Mouse (Mus musculus): ENCODE data around the gene Lias. TPM values are rescaled to one million over a fixed set of nuclear protein-coding genes. Genes with fewer than 3 reads are reported as not detected.
A peak's percentile ranks its signal among the peaks of the same experiment; 100 is the strongest.

Gene Lias
- polyA plus RNA-seq (2015; fragmentation: Nextera tagmentation; extraction: Ambion mirVana): 69.5 and 74.3 TPM in 2 replicates

DNA sequence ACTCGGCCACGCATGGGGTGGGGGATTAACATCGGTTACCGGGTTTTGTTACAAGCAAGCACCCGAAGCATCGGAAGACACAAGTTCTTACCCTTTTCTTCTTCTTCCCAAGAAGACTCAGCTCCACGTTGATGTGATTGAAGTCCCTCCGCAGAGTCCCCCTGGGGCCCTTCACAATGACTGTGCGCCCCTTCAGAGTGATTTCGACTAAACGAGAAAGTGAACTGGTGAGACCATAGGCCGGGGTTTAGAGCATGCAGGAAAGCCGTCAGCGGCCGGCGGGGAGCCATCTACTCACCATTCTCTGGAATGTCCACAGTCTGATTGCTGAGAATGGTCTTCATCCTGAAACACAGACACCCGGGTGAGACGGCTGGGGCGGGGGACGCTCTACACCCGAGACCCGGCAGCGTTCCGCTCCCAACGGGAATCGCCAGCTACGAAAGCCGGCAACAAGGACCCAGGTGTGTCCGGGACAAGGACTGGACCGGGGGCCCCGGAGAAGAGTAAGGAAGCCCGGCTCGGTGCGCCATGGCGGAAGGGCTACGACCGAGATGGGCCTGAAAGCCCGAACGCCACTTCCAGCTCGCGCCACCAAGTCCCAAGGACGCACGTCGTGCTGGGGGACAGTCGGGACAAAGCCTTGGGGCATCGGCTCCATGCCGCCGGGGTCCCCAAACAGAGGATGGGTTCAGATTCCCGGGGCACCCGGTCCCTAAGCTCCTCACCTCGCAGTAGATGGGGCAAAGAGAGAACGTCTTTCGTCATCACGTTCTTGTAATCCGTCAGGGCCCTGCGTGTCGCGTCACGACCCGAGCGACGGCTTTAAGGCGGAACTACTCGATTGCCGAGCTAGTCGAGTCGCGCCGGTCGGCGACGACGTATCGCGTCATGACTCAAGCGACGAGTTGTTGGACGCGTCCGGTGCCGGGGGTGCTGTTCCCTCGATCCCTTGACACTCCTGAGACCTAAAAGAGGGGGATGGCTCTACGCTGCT lies at the start of gene Lias, which contains the start of gene Rpl9:
TSS of gene Lias (plus strand) at position 850 of the 997 bp plus-strand sequence.
TSS of gene Rpl9 (minus strand) at position 797 of the 997 bp plus-strand sequence.
- peak; percentile 98 for DNase-seq (ENCODE audit: low spot score)

DNA sequence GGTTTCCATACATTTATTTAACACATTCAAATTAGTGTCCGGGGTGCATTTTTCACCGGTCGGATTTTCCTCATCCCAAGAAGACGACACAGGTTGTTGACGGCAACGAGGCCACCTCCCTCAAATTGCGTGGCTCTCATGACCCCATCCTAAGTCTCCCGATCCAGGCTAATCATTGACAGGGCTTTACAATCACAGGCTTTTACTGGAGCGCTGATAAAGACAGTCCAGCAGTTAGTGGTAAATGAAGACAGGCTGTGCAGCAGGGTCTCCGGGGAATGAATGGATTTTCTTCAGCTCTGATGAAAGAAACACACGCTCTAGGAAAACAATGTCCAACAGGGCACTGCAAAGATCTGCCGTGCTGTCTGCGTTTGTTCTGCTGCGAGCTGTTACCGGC lies 43.1 kb upstream of the Lias start, which contains the start of gene Klb:
TSS of gene Klb (plus strand) at position 147 of the 400 bp plus-strand sequence.
- DNase-seq (ENCODE audit: low spot score): no peak

DNA sequence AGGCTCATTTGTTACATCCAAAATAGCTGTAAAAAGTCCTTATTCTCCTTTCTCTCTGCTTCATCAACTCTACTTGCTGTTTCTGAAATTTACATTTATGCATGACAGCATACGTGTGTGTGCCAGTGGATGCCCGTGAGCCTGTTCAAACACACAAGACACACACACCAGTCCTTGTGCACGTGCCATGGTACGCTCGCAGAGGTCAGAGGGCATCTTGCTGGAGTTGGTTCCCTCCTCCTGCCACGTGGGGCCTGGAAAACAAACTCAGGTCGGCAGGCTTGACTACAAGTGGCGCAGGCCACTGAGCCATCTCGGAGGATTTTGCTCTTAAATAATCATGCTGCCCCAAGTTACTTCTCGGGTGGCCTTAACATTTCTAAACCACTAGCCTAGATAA lies 40.8 kb upstream of the Lias start:
- DNase-seq (ENCODE audit: low spot score): no peak

DNA sequence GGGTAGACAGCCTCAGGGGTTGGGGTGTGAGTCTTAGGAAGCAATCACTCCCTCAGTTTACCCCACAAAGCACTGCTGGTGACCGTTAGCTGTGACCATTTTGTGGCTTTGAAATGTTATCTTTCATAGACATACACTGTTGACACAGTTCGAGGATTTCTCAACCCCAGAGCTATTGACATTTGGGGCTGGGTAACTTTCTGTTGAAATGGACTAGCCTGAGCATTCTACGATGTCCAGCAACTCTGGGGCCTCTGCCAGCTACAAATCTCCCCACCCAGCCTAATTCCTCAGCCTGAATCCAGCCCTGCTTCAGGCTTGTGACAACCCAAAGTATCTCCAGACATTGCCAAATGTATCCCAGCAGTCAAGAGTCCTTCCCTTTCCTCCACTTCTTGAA lies 37.2 kb upstream of the Lias start:
- no peak for DNase-seq (ENCODE audit: low spot score)

DNA sequence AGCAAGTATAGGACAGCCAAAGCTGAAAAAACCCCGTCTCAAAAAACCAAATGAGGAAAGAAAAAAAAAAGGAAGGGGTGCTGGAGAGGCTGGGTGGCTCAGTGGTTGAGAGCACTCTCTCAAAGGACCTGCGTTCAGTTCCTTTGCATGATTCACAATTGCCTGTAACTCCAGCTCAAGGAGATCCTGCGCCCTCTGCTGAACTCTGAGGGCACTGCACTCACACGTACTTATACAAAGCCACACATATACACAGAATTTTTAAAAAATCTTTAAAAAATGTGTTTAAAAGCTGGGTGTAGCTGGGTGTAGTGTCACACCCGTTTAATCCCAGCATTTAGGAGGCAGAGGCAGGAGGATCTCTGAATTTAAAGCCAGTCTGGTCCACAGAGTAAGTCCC lies 36.3 kb upstream of the Lias start:
- DNase-seq (ENCODE audit: low spot score): no peak

DNA sequence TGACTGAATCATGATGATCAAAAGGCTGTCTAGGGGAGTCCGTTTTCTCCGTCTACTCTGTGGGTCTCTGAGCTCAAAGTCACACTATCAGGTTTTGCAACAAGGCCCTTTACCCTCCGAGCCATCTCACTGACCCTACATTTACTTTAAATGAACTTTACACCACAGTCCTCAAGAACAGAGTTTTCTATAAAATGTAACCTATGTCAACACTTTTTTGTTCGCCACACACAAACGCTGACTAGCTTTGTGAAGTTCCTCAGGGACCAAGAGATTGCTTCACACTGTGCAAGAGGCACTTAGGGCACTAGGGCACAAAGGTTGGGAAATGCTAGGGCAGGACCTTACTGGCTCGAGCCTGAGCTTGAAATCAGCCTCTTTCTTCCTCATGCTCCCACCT lies 34.4 kb upstream of the Lias start:
- DNase-seq (ENCODE audit: low spot score): no peak

DNA sequence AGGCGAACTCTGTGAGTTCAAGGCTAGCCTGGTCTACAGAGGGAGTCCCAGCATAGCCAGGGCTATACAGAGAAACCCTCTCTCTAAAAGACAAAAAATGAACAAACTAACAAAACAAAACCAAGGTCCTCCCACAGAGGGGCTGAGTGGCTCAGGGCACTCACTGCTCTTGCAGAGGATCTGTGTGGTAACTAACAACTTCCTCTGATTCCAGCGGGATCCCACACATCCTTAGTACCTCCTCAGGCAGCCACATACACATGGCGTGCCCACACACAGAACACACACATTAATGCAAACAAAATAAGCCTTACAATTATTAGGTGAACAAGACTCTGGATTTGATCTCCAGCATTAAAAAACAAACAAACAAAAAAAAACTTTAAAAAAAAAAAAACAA lies 33.5 kb upstream of the Lias start:
- DNase-seq (ENCODE audit: low spot score): no peak

DNA sequence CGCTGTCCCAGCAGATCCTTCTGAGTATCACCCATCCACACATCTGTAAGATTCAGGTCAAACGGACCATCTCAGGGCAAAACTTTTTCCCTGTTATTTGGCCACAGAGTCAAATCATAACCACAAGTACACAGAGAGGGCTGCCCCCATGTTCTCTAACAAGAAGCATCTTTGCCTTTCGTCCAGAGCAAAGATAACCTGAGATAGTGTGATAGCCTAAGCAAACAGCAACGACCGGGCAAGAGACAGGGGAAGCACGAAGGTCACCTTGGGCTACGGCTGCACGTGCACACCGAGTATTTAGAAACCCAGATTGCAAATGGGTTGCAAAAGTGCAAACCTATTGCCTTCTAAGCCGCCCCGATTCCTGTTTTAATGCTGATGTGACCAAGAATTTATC lies 23.5 kb upstream of the Lias start:
- no peak for DNase-seq (ENCODE audit: low spot score)

DNA sequence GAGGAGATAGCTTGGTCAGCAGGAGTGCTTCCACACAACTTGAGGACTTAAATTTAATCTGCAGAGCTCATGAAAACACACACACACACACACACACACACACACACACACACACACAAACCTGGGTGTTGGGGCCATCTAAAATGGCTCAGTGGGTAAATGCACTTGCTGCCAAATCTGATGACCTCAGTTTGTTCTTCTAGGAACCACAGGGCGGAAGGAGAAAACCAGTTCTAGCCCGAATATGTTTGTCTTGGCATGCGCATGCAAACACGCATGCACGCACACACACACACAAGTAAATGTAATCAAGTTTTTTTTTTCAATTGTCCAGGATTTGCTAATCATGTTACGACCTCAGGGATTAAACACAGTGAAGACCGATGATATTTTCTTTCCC lies 19.7 kb upstream of the Lias start:
- DNase-seq (ENCODE audit: low spot score): no peak

DNA sequence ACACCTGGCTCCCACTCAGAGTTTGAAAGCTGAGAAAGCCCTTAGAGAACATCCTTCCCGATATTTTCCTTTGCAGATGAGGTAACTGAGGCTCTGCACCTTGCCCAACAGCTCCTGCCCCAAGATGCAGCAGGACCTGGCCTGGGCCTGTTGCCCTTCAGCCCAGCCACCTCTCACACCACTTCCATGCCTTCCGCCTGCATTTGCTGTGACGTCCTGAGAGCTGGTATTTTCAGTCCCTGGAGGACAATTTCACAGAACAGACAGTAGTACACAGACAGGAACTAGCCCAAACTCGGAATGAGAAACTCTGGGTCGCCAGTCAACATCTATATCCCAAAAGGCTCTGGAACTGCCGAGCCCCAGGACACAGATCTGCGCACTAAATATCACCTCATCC lies 16.6 kb upstream of the Lias start:
- no peak for DNase-seq (ENCODE audit: low spot score)

DNA sequence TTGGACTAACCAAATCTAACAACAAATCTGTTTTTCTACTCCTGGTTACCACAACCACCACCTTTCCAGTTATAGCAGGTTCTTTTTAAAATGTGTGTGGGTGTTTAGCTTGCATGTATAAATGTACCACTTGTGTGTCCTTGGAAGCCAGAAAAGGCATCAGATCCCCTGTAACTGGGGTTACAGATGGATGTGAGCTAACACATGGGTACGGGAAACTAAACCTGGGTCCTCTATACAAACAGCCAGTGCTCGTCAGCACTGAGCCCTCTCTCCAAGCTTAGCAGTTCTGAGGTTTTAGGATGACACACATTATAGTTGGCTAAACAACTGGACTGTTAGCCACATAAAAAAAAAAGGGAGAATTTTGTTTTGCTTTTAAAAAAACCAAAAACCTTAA lies 5.6 kb upstream of the Lias start:
- no peak for DNase-seq (ENCODE audit: low spot score)

DNA sequence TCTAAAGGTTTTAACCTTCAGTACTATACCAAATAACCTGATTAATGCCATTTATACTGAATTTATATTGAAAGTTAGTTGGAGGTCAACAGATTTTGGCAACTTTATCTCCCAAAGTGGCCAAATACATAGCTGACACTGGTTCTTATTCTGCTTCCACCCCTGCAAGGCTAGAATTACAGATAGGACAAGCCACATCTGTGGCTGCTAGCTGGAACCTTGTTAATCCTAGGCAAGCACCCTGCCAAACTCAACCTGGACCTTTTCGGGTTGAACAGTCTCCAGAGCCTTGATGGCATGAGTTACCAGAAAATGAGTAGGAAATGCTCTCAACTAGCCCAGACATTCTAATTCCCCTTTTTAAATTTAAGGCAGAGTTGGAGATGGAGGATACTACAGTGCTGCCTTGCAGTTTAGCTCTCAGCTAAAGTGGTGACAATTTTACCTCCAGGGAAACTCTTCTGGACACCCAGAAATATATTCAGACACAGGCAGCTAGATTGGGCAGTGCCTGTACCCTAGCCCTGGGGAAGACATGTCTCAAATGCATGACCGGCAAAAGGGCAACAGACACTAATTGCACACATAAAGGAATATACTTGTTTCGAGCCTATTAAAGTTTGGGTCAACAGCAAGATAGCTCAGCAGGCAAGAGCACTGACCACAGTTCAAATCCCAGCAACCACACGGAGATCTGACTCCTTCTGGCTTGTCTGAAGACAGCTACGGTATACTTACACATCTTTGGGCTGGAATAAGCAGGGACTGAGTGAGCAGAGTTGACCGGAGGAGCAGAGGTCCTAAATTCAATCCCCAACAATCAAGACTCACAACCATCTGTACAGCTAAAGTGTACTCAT lies 4.1 kb upstream of the Lias start:
- no peak for DNase-seq (ENCODE audit: low spot score)

DNA sequence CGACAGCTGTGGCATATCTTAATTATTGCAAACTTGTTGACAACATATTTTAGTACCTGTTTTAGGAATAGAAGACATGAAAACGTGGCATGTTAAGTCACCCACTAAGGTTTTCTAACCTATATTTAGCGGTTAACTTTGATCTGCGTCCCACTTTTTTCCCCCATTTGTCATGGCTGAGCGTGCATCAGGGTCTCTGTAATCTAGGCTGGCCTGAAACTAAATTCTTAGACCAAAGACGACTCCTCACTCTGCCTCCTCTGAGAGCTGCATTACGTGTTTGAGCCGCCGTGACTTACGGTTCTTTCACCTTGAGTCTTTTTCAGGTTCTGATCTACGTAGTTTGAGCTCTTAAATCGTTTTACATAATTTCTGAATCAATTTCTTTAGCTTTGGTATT lies 456 bp downstream of the Lias start:
- DNase-seq (ENCODE audit: low spot score): peak; percentile 54

DNA sequence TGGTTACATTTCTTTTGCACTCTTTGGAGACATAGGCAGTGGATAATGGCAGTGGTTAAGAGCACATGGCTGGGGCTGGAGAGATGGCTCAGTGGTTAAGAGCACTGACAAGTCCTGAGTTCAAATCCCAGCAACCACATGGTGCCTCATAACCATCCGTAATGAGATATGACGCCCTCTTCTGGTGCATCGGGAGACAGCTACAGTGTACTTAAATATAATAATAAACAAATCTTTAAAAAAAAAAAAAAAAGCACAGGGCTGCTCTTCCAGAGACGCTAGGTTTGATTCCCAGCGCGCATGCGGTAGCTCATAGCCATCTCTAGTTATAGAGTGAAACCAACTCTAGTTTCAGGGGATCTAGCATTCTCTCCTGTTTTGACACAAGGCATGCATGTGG lies 3.1 kb downstream of the Lias start:
- no peak for DNase-seq (ENCODE audit: low spot score)

DNA sequence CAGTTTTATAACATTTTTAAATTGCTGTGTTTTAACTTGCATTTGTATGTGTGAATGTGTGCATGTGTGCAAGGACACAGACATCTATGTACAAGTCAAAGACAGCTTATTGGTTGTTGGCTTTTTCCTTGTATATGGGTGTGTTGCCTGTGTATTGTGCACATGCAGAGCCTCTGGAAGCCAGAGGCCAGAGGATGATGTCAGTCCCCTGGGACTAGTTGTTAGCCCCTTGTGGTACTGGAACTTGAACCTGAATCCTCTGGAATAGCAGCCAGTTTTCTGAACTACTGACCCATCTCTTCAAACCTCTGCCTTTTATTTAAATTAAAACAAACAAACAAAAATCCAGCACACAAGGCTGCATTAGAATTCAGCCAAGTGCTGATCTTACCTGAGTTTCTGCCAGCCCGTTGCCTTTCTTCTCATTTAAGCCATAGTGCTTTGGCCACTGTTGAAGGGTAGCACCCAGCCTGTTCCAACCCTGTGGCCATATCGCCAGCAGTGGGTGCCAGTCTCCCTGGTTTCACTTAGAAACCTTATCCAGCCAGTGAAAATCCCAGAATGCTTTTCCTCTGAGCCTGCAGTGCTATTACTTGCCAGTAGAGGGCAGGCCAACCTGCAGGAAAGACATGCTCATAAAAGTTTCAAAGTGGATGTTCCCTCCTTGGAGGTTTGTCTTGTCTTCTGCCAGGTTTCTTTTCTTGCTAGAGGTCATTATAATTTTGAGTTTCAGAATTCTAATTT lies 10.1 kb downstream of the Lias start:
- peak; percentile 80 for DNase-seq (ENCODE audit: low spot score)

DNA sequence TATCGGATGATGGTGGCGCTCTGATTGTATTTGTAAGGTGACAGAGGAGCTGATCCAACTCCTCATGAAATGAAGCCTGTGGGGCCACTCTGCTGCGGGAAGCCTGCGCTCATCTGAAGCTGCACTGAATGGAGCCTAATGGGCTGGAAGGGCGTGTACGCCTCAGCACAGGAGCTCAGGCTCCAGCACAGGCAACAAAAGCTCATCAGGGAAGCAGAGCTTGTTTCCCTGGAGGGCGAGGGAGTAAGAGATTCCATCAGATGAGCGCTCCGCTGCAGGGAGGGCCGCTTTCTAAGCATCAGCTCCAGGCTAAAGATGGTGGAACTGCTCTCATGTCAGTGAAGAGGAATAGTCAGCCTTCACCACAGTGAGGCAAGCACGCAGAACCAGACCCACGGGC lies 16.7 kb downstream of the Lias start:
- no peak for DNase-seq (ENCODE audit: low spot score)

DNA sequence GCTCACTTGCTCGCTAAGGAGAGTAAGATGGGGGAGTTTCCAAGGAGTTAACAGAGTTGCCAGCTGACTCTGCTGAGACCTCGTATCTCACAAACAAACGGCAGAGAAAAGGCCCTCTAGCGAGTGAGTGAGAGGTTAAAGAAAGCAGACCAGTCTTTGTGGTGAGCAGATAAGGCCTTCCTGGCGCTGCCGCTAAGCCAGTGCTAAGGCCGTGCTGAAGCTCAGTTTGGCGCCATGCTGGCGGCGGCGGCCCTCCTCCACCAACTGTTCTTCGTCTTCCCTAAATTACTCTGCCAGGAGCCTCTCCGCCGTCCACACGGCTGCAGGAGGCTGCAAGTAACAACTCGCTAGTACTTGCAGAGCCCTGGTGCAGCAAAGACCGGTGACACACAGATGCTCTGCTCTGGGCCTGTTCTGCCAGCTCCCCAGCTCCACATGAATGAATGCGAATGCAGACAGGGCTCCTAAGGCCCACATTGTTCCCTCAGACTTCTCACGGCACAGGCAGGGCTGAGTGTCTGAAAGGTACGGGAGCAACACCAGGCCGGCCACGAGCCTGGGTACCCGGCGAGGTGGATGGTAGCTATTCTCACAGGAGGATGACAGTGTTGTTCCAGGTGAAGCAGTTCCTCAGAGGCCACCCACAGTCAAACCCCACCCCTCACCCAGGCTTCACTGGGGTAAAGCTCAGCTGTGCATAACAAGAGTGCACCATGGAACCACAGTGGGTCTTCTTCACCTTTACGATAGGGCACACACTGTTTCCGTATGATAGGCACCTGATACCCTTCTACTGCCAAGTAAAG lies 24.6 kb downstream of the Lias start:
- no peak for DNase-seq (ENCODE audit: low spot score)

DNA sequence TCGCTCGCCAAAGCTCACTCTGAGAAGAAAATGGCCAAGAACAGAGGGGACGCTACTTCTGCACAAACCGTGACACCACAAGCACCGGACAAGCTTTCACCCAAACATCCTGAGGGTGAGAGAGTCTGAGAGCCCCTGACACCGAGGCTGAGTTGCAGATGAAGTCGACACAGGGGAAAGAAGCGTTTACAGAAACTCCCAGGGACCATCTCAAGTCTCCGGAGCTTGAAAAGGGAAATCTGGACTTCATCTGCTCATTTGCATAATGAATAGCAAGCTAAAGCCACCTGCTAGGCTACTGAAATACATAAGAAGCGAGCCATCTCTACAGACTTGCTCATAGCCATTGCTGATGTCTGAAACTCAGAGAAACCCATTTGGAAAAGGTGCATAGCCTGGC lies 27.8 kb downstream of the Lias start:
- DNase-seq (ENCODE audit: low spot score): no peak

DNA sequence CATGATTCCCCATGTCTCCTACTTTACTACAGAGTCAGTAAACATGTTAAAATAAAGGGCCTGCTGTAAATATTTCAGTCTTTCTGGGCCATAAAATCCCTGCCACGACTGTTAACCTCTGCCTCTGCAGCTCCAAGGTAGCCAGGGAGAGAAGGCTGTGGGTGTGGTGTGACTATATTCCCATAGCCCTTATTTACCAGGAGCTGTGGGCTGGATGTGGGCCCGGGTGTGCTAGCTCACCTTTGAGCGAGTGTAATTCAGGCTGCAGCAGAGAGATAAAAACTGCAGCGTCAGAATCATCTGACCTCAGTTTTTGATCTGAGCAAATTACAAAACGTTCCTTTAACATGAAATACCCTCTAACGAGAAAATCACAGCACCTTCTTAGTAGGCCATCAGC lies 29.5 kb downstream of the Lias start:
- DNase-seq (ENCODE audit: low spot score): no peak

DNA sequence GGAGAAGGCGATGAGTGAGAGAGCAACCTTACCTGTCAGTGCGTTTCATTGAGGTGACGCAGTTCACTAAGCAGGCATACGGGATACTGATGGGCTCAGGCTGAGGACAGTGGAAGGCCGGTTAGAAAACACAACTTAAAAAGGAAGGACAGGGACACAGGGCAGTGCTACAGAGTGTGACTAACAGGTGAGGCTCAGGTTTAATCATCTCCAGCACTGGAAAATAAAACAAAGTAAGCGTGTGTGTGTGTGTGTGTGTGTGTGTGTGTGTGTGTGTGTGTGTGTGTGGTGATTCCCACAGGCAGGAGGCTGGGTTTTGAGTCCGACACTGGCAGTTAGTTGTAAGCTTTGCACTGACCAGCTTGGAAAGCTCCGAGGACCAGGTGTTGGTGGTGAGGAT lies 31.5 kb downstream of the Lias start:
- no peak for DNase-seq (ENCODE audit: low spot score)

All from thymus, postnatal 0 days (tissue).